Mouse (Mus musculus): ENCODE data around the gene Ces1f. TPM values are rescaled to one million over a fixed set of nuclear protein-coding genes. Genes with fewer than 3 reads are reported as not detected.

Ces1f gene
- 0.28 TPM in 1 of 2 replicates, not detected in the other for polyA plus RNA-seq (2015; fragmentation: Nextera tagmentation; extraction: Ambion mirVana)

GRCm38 (mm10) chr8:93279556-93279955, at the start of gene Ces1f:
Gene Ces1f (minus strand): TSS chr8:93279747.
- Histone ChIP-seq H3K9me3 (replicated peaks) (no peaks in the 10 kb centered on the region), H3K27ac (replicated peaks) (no peak within 1 kb of the TSS), H3K36me3 (no peaks in the 10 kb centered on the region), H3K9ac (replicated peaks) (no peak within 1 kb of the TSS), H3K4me3 (replicated peaks) (no peak within 1 kb of the TSS), H3K4me2 (no peak within 1 kb of the TSS), H3K27me3 (replicated peaks) (no peaks in the 10 kb centered on the region), H3K4me1 (no peaks in the 10 kb centered on the region)
- no peak for ATAC-seq (ENCODE audit: low FRiP score)
- 97% methylated on average over 1 of the region's 1 CpGs for WGBS

GRCm38 (mm10) chr8:93325123-93325522, 45.6 kb upstream of the Ces1f start:
- Histone ChIP-seq H3K9ac (replicated peaks) (no peak overlapping the region), H3K27me3 (replicated peaks) (no peaks in the 10 kb centered on the region), H3K4me3 (replicated peaks) (no peak overlapping the region), H3K9me3 (replicated peaks) (no peaks in the 10 kb centered on the region), H3K4me1 (no peaks in the 10 kb centered on the region), H3K27ac (replicated peaks) (no peak overlapping the region), H3K4me2 (no peak overlapping the region), H3K36me3 (no peaks in the 10 kb centered on the region)
- 82% methylated on average over 2 of the region's 2 CpGs for WGBS
- ATAC-seq (ENCODE audit: low FRiP score) = no peak

- WGBS = 93% methylated on average over 2 of the region's 2 CpGs
- H3K36me3 ChIP-seq = no peaks in the 10 kb centered on the region
- no peak for ATAC-seq (ENCODE audit: low FRiP score)
These were observed 37.5 kb upstream of the Ces1f start for GRCm38 (mm10) chr8:93317031-93317430.

GRCm38 (mm10) chr8:93315557-93315956, 36.0 kb upstream of the Ces1f start:
- Histone ChIP-seq H3K4me3 (replicated peaks) (no peak overlapping the region), H3K4me2 (no peak overlapping the region), H3K27ac (replicated peaks) (no peak overlapping the region), H3K9ac (replicated peaks) (no peak overlapping the region), H3K27me3 (replicated peaks) (no peaks in the 10 kb centered on the region), H3K4me1 (no peaks in the 10 kb centered on the region), H3K36me3 (no peaks in the 10 kb centered on the region), H3K9me3 (replicated peaks) (no peaks in the 10 kb centered on the region)
- WGBS = 80% methylated on average over 2 of the region's 2 CpGs
- ATAC-seq (ENCODE audit: low FRiP score) = no peak

More at GRCm38 (mm10) chr8:93317031-93317430, 37.5 kb upstream of the Ces1f start:
- H3K27ac ChIP-seq (replicated peaks) = no peak overlapping the region
- no peaks in the 10 kb centered on the region for H3K27me3 ChIP-seq (replicated peaks)
- H3K4me3 ChIP-seq (replicated peaks) = no peak overlapping the region
- no peak overlapping the region for H3K4me2 ChIP-seq
- H3K4me1 ChIP-seq = no peaks in the 10 kb centered on the region
- no peak overlapping the region for H3K9ac ChIP-seq (replicated peaks)
- no peaks in the 10 kb centered on the region for H3K9me3 ChIP-seq (replicated peaks)

DNA sequence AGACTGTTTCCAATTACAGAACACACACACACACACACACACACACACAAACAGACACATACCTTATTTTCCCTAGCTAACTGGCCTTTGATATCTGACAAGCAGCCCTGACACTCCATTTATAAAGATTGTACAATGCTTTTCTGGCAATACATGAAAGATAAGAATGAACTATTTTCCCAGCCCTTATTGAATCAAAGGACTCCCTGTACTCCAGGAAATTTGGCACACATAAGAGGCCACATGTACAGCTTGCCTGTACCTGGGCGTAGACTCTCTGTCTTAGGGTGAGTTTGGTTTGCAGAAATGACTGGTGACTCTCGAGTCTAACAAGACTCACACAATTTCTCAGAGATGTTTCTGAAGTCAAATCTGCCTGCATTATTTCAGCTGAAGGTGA, 4.3 kb upstream of the Ces1f start:
- H3K9me3 ChIP-seq (replicated peaks) = no peaks in the 10 kb centered on the region
- H3K9ac ChIP-seq (replicated peaks) = no peak overlapping the region
- H3K27ac ChIP-seq (replicated peaks) = no peak overlapping the region
- no peaks in the 10 kb centered on the region for H3K27me3 ChIP-seq (replicated peaks)
- no peaks in the 10 kb centered on the region for H3K4me1 ChIP-seq
- ATAC-seq (ENCODE audit: low FRiP score) = no peak
- WGBS = 89% methylated on average over 2 of the region's 2 CpGs
- H3K4me2 ChIP-seq = no peak overlapping the region
- H3K36me3 ChIP-seq = no peaks in the 10 kb centered on the region
- H3K4me3 ChIP-seq (replicated peaks) = no peak overlapping the region

DNA sequence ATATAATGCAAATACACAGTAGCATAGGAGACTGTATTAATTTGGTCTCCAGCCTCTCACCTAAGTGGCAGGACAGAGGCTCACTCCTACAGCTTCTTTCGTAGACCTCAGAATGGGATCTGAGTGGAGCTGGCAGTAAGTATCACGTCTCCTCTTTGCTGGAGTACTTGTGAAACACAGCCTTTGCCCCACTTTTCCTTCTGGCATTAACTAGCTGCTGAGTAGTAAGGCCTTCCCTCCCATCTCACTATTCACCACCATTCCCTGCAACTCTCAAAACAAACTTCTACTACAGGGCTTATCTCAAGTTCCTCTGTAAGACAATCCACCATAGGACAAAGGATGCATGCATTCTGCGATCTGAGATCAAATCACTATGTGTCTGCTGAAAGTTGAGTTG, 2.8 kb upstream of the Ces1f start:
- no peaks in the 10 kb centered on the region for H3K9me3 ChIP-seq (replicated peaks)
- H3K27me3 ChIP-seq (replicated peaks) = no peaks in the 10 kb centered on the region
- no peak overlapping the region for H3K27ac ChIP-seq (replicated peaks)
- H3K36me3 ChIP-seq = no peaks in the 10 kb centered on the region
- no peak overlapping the region for H3K4me3 ChIP-seq (replicated peaks)
- no peak overlapping the region for H3K9ac ChIP-seq (replicated peaks)
- H3K4me2 ChIP-seq = no peak overlapping the region
- no peaks in the 10 kb centered on the region for H3K4me1 ChIP-seq
- WGBS = 90% methylated on average over 3 of the region's 3 CpGs
- ATAC-seq (ENCODE audit: low FRiP score) = no peak

GRCm38 (mm10) chr8:93278176-93278805, 1.3 kb downstream of the Ces1f start:
- no peaks in the 10 kb centered on the region for H3K9me3 ChIP-seq (replicated peaks)
- H3K4me2 ChIP-seq = no peak overlapping the region
- no peak for ATAC-seq (ENCODE audit: low FRiP score)
- H3K27me3 ChIP-seq (replicated peaks) = no peaks in the 10 kb centered on the region
- H3K4me1 ChIP-seq = no peaks in the 10 kb centered on the region
- no peak overlapping the region for H3K9ac ChIP-seq (replicated peaks)
- no peak overlapping the region for H3K27ac ChIP-seq (replicated peaks)
- H3K4me3 ChIP-seq (replicated peaks) = no peak overlapping the region
- no peaks in the 10 kb centered on the region for H3K36me3 ChIP-seq
- WGBS = 84% methylated on average over 4 of the region's 4 CpGs

- no peak overlapping the region for H3K9ac ChIP-seq (replicated peaks)
- H3K27me3 ChIP-seq (replicated peaks) = no peaks in the 10 kb centered on the region
- no peaks in the 10 kb centered on the region for H3K4me1 ChIP-seq
- no peak overlapping the region for H3K27ac ChIP-seq (replicated peaks)
- H3K36me3 ChIP-seq = no peaks in the 10 kb centered on the region
- 77% methylated on average over 4 of the region's 4 CpGs for WGBS
- H3K9me3 ChIP-seq (replicated peaks) = no peaks in the 10 kb centered on the region
- no peak overlapping the region for H3K4me3 ChIP-seq (replicated peaks)
- no peak for ATAC-seq (ENCODE audit: low FRiP score)
- H3K4me2 ChIP-seq = no peak overlapping the region
These were observed 4.9 kb downstream of the Ces1f start for GRCm38 (mm10) chr8:93274609-93275008.

DNA sequence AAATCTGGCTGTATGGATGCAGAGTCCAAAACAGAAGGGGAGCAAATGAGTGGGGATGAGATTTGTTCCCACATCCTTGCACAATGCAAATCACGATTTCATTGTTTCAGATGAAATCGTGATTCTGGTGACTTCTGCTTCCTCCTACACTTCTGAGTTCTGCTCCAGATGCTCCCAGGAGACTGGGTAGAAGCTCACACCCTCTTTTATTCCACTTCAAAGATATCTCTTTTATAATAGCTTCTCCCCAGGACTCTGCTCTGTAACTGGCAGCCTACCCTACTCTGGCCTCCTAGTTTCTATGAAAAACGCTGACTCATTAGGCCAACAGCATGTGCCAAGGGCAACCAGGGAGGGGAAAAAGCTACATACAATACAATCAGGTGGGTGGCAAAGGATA, 6.2 kb downstream of the Ces1f start:
- Histone ChIP-seq H3K4me1 (no peaks in the 10 kb centered on the region), H3K4me2 (no peak overlapping the region), H3K9ac (replicated peaks) (no peak overlapping the region), H3K9me3 (replicated peaks) (no peaks in the 10 kb centered on the region), H3K4me3 (replicated peaks) (no peak overlapping the region), H3K27ac (replicated peaks) (no peak overlapping the region), H3K36me3 (no peaks in the 10 kb centered on the region), H3K27me3 (replicated peaks) (no peaks in the 10 kb centered on the region)
- 93% methylated on average over 3 of the region's 3 CpGs for WGBS
- ATAC-seq (ENCODE audit: low FRiP score) = no peak

GRCm38 (mm10) chr8:93272686-93273085, 6.9 kb downstream of the Ces1f start:
- no peaks in the 10 kb centered on the region for H3K27me3 ChIP-seq (replicated peaks)
- H3K36me3 ChIP-seq = no peaks in the 10 kb centered on the region
- H3K9me3 ChIP-seq (replicated peaks) = no peaks in the 10 kb centered on the region
- no peak overlapping the region for H3K4me3 ChIP-seq (replicated peaks)
- WGBS = 79% methylated on average over 4 of the region's 4 CpGs
- no peaks in the 10 kb centered on the region for H3K4me1 ChIP-seq
- no peak overlapping the region for H3K4me2 ChIP-seq
- no peak for ATAC-seq (ENCODE audit: low FRiP score)
- H3K27ac ChIP-seq (replicated peaks) = no peak overlapping the region
- no peak overlapping the region for H3K9ac ChIP-seq (replicated peaks)

GRCm38 (mm10) chr8:93261436-93261835, 18.1 kb downstream of the Ces1f start:
- no peaks in the 10 kb centered on the region for H3K9me3 ChIP-seq (replicated peaks)
- H3K27me3 ChIP-seq (replicated peaks) = no peaks in the 10 kb centered on the region
- WGBS = 51% methylated on average over 2 of the region's 2 CpGs
- no peak overlapping the region for H3K9ac ChIP-seq (replicated peaks)
- H3K4me1 ChIP-seq = no peaks in the 10 kb centered on the region
- H3K4me2 ChIP-seq = no peak overlapping the region
- H3K27ac ChIP-seq (replicated peaks) = no peak overlapping the region
- no peak overlapping the region for H3K4me3 ChIP-seq (replicated peaks)
- H3K36me3 ChIP-seq = no peaks in the 10 kb centered on the region
- ATAC-seq (ENCODE audit: low FRiP score) = no peak

GRCm38 (mm10) chr8:93252400-93252925, 27.1 kb downstream of the Ces1f start:
- Histone ChIP-seq H3K27me3 (replicated peaks) (no peaks in the 10 kb centered on the region), H3K9me3 (replicated peaks) (no peaks in the 10 kb centered on the region), H3K4me2 (no peak overlapping the region), H3K9ac (replicated peaks) (no peak overlapping the region), H3K4me3 (replicated peaks) (no peak overlapping the region), H3K27ac (replicated peaks) (no peak overlapping the region), H3K4me1 (no peaks in the 10 kb centered on the region), H3K36me3 (no peaks in the 10 kb centered on the region)
- no peak for ATAC-seq (ENCODE audit: low FRiP score)
- 95% methylated on average over 1 of the region's 1 CpGs for WGBS

All from neural tube, embryonic 15.5 days (tissue).